Mouse (Mus musculus) gastrocnemius, postnatal 4 days (tissue): ENCODE results near the gene Ppfibp2. TPM values are rescaled to one million over a fixed set of nuclear protein-coding genes. Genes with fewer than 3 reads are reported as not detected.

Experiments
- DNase-seq, 2 experiments: peaks; one replicate each; pipeline ENCODE4 v3.0.0; 2021 to 2022; ENCODE audit warnings: low spot score in 2 of 2, mixed read lengths in 2 of 2
- total RNA-seq, 2 experiments: library from RNA; stranded (reverse); gene quantifications; 2 replicates each; pipeline ENCODE4 v1.2.3; 2021

Ppfibp2 gene
- total RNA-seq, 2 experiments from 2014 or later: 24.4 to 25.7 TPM

- DNase-seq: no peak
Observed at GRCm38 (mm10) chr7:107610880-107611279, 15.9 kb downstream of the Ppfibp2 start.

GRCm38 (mm10) chr7:107618028-107618992, 23.3 kb downstream of the Ppfibp2 start:
- DNase-seq: no peak

- no peak for DNase-seq
Observed at GRCm38 (mm10) chr7:107619225-107619624, 24.2 kb downstream of the Ppfibp2 start.

GRCm38 (mm10) chr7:107620137-107620536, 25.1 kb downstream of the Ppfibp2 start:
- DNase-seq: no peak

DNA sequence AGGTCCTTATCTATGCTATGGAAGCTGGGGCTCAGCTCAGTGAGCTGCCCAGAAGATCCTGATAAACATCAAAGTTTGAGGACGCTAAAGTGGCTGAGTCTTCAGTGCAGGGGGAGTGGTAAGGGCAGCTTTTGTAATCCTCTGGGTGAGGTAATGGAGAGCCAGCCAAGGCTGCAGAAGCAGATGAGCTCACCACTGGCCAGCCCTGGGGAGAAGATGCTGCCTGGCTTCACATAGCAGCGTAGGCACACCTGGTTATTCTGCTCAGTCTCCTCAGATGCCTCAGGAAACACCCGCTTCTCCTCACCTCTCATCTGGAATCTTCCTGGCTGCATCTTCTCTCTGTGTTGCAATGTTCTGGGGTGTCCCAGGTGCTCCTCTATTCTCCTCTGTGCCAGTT, 29.4 kb downstream of the Ppfibp2 start:
- DNase-seq: no peak

- DNase-seq: no peak
Observed at GRCm38 (mm10) chr7:107625061-107625460, 30.1 kb downstream of the Ppfibp2 start, which contains the start of gene 5330417H12Rik. Gene 5330417H12Rik (minus strand): TSS chr7:107625161.

- no peak for DNase-seq
Observed at GRCm38 (mm10) chr7:107625781-107626180, 30.8 kb downstream of the Ppfibp2 start.

- DNase-seq: no peak
Observed at GRCm38 (mm10) chr7:107628383-107628782, 33.4 kb downstream of the Ppfibp2 start.

- no peak for DNase-seq
Observed at GRCm38 (mm10) chr7:107633201-107633600, 38.2 kb downstream of the Ppfibp2 start.

DNA sequence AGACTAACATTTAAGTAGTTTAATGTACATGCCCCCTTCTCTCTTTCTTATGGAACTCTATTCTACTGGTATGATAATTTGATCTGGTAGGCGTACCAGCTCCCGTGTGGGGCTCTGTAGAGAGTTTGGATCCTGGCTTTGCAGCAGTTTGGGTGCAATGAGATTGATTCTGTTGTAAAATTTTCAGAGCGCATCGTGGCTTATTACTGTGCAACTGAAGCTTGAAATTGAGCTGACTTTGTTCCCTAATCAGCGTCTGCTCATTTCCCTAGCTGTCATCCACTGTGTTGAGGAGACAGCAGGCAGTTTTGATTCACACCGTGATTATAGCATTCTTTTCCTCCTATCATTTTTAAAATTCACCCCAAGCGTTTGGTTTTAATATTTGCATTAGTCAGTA, 42.4 kb downstream of the Ppfibp2 start:
- DNase-seq: no peak

- no peak for DNase-seq
Observed at GRCm38 (mm10) chr7:107638026-107638425, 43.0 kb downstream of the Ppfibp2 start.

DNA sequence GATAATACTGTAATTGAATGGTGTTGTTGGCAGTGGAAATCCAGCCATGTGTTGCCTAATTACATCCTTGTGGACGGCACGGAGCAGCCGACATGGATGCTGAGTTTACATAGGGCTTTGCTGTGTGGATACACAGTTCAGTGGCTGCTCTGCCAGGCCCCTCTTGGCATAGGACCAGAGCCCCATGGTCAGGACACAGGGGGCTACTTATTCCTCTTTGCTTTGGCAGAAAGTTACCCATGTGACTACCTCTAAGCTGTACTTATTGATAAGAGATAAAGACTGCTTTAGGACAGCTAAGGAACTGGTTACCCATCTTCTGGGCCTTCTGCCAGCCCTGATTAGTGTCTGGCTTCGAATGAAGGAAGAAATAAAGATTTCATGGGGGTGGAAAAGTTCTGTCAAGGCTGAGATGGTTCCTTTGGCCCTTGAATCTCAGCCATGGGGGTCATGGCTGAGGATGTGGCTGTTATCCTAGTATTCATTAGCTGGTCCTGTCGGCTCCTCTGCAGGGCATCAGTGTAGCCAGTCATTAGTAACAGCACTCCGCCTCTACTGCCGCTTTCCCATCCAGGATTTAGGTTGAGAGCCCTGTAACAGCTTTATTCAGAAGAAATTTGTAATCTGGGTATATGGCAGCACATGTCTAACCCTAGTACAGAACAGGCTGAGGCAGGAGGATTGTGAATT, 47.7 kb downstream of the Ppfibp2 start:
- DNase-seq: no peak

GRCm38 (mm10) chr7:107644987-107645386, 50.0 kb downstream of the Ppfibp2 start:
- DNase-seq: no peak

- DNase-seq: no peak
Observed at GRCm38 (mm10) chr7:107648937-107649688, 54.1 kb downstream of the Ppfibp2 start.

- DNase-seq: no peak
Observed at GRCm38 (mm10) chr7:107649990-107650389, 55.0 kb downstream of the Ppfibp2 start.

DNA sequence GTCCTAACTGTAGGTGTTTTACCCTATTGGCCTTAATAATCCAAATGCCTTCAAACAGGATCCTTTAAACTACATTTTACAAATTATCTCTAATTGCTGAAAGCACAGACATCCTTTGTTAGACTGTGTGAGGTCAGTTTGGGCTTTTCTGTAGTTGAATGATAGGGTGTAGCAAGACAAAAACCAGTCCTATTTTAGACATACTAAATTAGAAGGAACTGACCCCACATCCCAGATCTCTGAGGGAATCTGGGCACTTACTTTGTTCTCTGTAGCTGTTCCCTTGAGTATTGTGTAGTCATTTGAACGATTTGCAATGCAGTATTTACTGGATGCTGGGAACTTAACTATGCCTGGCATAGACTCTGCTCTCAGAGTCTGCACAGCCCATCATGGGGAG, 56.8 kb downstream of the Ppfibp2 start:
- no peak for DNase-seq

GRCm38 (mm10) chr7:107656451-107656850, 61.4 kb downstream of the Ppfibp2 start:
- no peak for DNase-seq

DNA sequence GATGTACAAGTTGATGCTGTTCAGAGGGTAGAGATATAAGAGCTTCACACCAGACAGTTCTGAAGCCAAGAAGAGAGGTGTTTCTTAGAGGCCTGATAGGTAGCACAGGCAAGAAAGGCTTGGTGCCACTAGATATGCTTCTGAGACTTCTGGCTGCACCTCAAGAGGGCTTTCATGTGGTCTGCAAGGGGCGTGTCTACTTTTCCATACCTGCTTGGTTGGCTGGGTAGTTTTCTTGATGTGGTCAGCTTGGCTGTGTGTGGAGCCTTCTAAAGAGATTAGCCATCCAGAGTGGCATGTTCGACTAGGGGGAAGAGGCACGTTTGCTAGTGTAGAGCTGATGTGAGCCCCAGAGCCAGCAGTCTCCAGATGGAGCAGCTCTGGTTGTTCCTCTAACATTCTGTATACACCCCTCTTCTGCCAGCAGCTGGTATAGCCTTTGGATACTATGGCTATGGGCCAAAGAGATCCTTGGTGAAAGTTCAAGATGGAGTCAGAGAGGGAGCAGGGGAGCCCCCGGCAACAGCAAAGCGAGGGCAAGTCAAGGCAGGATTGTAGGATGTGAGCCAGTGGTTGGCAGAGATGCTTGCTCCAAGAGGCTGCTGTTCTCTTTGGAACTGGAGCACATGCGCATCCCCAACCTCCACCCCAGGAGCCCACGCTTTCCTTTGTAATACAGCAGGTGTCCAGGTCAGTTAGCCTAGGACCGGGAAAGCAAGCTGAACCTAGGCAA, 64.3 kb downstream of the Ppfibp2 start:
- DNase-seq: no peak

- peak; percentile 41 to 73 for DNase-seq
Observed at GRCm38 (mm10) chr7:107661189-107661842, 66.3 kb downstream of the Ppfibp2 start.

DNA sequence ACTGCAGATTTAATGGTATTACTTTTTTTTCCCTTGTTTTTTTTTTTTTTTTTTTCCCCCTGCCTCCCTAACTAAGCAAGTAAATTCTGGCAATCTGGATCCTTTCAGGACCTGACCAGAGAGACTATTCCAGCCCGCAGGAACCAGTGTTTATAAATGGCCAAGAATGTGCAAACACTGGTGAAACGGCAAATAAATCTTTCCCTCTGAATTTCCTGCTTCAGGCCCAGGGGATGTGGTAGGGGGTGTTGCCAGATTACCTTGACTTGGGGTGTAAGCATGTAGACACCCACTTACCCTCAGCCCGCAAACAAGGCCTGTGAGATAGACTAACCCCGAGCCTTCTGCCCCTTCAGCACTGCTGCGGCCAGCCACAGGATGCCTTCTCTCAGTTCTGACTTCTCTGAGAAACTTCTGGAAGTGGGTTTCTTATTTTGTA, 66.9 kb downstream of the Ppfibp2 start:
- no peak for DNase-seq
